Mouse (Mus musculus) hindbrain, embryonic 11.5 days (tissue): Measurements from ENCODE around the gene Tle4. TPM values are rescaled to one million over a fixed set of nuclear protein-coding genes. Genes with fewer than 3 reads are reported as not detected.

Source experiments
- ATAC-seq: fragments of 200-750 bp; cut with Nextera tagmentation; 2 replicates; pipeline ENCODE4 v1.8.0; 2017; ENCODE audit warnings: mild to moderate bottlenecking, moderate TSS enrichment, moderate library complexity; ENCODE audit not compliant: low FRiP score
- DNase-seq: peaks from one replicate; pipeline ENCODE4 v3.0.0-alpha.2; 2015; ENCODE audit warnings: low spot score
- H3K27ac ChIP-seq: fragments of 300-500 bp; sonication (generic); 2 replicates; pipeline ENCODE4 v1.5.1; 2014; ENCODE audit warnings: mild to moderate bottlenecking, low read depth, low read length
- H3K27me3 ChIP-seq: fragments of 300-500 bp; sonication (generic); 2 replicates; pipeline ENCODE4 v1.6.1; 2014; ENCODE audit warnings: mild to moderate bottlenecking, low read length, moderate library complexity, mixed read lengths; ENCODE audit not compliant: control insufficient read depth, insufficient read depth
- H3K36me3 ChIP-seq: fragments of 300-500 bp; sonication (generic); 2 replicates; pipeline ENCODE4 v1.6.1; 2014; ENCODE audit warnings: mild to moderate bottlenecking, low read length, moderate library complexity, mixed read lengths; ENCODE audit not compliant: control insufficient read depth, insufficient read depth
- H3K4me1 ChIP-seq: fragments of 300-500 bp; sonication (generic); replicated peaks from 2 replicates; pipeline ENCODE4 v1.6.1; 2014; ENCODE audit warnings: low read length, mixed read lengths; ENCODE audit not compliant: control insufficient read depth, insufficient read depth
- H3K4me2 ChIP-seq: fragments of 300-500 bp; sonication (generic); replicated peaks from 2 replicates; pipeline ENCODE4 v1.6.1; 2014; ENCODE audit warnings: mild to moderate bottlenecking, low read depth, low read length
- H3K4me3 ChIP-seq: fragments of 300-500 bp; sonication (generic); 2 replicates; pipeline ENCODE4 v1.5.1; 2014; ENCODE audit warnings: low read depth, low read length
- H3K9ac ChIP-seq: fragments of 300-500 bp; sonication (generic); 2 replicates; pipeline ENCODE4 v1.6.1; 2014; ENCODE audit warnings: low read depth, low read length
- H3K9me3 ChIP-seq: fragments of 300-500 bp; sonication (generic); 2 replicates; pipeline ENCODE4 v1.6.1; 2016; ENCODE audit warnings: low read length; ENCODE audit not compliant: control insufficient read depth
- WGBS: fragments of 180-500 bp; shearing (Covaris S2); extraction: QIAGEN DNeasy Blood & Tissue Kit; methylation state at CpG from one replicate; pipeline ENCODE4 v1.1.7; 2014; 5-methylcytosine and 5-hydroxymethylcytosine counted together
- polyA plus RNA-seq: library from polyadenylated mRNA; unstranded; fragments of >200 nt; fragmentation: Nextera tagmentation; extraction: Ambion mirVana; gene quantifications from 2 replicates; pipeline ENCODE4 v1.2.1, GENCODE M21; 2014

Tle4 gene
- polyA plus RNA-seq, 1 experiment from 2014 or later: 23.2 TPM

DNA sequence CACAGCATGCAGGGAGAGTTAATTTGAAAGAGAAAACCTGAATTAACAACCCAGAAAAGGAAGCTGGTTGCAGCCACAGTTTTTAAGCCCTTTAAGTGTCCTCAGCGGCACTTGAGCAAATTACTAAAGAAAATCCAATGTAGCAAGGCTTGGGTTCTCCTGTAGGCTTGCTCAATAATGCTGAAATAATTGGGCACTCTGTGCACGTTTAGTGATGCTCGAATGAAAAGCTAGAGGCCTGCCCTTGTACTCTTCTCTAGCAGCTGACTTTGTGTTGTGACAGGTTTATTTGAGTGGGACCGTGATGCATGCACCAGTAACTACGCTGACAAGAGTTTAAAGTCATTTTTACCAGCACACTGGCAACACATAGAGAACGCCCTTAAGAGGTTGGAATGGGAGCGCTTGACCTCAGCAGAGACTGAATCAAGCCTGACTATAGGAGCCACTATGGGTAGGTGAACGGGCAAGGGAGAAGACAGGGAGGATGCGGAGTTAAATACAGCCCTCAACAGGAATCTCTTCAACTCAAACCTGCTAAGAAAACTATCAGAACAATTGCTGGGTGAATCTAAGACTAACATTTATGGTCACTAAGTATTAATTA lies 79.3 kb downstream of the Tle4 start:
- Histone ChIP-seq H3K27ac (no peak overlapping the region), H3K9ac (no peak overlapping the region), H3K4me2 (no peak overlapping the region), H3K4me3 (no peak overlapping the region), H3K9me3 (no peaks in the 10 kb centered on the region), H3K27me3 (no peaks in the 10 kb centered on the region), H3K4me1 (no peaks in the 10 kb centered on the region), H3K36me3 (no peaks in the 10 kb centered on the region)
- DNase-seq: no peak
- 51% methylated on average over 9 of the region's 9 CpGs for WGBS
- no peak for ATAC-seq

DNA sequence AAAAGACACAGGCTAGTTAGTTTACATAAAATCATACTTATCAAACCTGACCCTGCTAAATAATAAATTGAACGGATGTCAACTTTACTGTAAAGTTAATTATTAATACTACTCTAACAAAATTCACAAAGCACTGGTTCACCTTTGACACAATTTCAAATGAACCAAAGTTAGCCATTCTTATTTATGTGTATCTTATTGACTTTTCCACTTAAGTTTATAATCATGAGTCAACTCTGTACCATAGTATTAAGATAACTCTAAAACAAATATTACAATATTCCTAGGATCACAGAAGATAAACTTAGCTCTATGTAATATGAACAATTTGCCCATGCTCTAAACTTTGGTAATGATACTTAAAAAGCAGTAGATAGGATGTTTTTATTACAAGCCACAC lies 81.4 kb downstream of the Tle4 start:
- Histone ChIP-seq H3K9me3 (no peaks in the 10 kb centered on the region), H3K36me3 (no peaks in the 10 kb centered on the region), H3K27ac (no peak overlapping the region), H3K27me3 (no peaks in the 10 kb centered on the region), H3K4me2 (no peak overlapping the region), H3K9ac (no peak overlapping the region), H3K4me1 (no peaks in the 10 kb centered on the region), H3K4me3 (no peak overlapping the region)
- WGBS: 98% methylated on average over 1 of the region's 1 CpGs
- ATAC-seq (no peak), DNase-seq (no peak)

DNA sequence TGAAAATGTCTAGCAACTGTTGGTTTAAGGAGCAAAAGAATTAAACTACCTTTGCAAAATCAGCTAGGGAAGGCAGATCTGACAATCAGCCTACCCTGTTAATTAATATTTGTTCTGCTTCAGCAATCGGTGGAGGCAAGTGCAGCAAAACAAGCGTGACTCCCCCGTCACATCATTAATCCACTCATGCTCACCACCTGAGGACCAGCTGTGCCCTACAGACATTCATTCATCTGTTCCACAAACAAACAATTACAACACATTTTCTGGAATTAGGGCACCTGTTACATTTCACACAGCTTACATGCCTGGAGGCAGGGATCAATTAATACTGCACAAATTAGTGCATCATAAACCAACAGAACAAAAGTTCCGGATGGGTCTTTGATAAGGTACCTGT lies 89.0 kb downstream of the Tle4 start:
- ATAC-seq: no peak
- no peak overlapping the region for H3K4me2 ChIP-seq

DNA sequence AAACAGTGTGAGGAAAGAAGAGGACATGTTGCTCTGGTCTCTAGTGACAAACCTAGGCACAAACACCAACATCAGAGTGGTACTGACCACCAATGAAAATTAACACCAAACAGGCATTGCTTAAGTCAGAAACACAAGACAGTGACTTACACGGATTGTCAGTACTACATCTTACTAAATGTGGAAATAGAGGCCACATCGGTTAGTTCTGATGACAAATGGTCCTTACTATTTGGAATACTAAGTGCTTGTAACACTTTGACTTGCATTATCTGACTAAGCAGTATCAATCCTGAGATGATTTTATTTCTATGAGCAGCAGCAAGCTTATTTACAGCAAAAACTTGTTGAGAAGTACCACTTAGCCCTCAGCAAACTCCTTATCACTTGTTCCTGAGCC lies 89.9 kb downstream of the Tle4 start:
- H3K27ac ChIP-seq: no peak overlapping the region
- peaks cover 5% of the 10 kb centered on the region for H3K4me1 ChIP-seq
- no peaks in the 10 kb centered on the region for H3K27me3 ChIP-seq
- 68% methylated on average over 2 of the region's 2 CpGs for WGBS
- H3K4me2 ChIP-seq: no peak overlapping the region
- DNase-seq: no peak
- no peaks in the 10 kb centered on the region for H3K9me3 ChIP-seq
- no peak overlapping the region for H3K4me3 ChIP-seq
- ATAC-seq: no peak
- no peak overlapping the region for H3K9ac ChIP-seq
- H3K36me3 ChIP-seq: no peaks in the 10 kb centered on the region

More for the DNA sequence above, 89.0 kb downstream of the Tle4 start:
- Histone ChIP-seq H3K27me3 (no peaks in the 10 kb centered on the region), H3K4me3 (no peak overlapping the region), H3K27ac (no peak overlapping the region), H3K9ac (no peak overlapping the region), H3K36me3 (no peaks in the 10 kb centered on the region), H3K9me3 (no peaks in the 10 kb centered on the region), H3K4me1 (peaks cover 5% of the 10 kb centered on the region)
- 44% methylated on average over 4 of the region's 4 CpGs for WGBS
- peak; percentile 38 for DNase-seq

DNA sequence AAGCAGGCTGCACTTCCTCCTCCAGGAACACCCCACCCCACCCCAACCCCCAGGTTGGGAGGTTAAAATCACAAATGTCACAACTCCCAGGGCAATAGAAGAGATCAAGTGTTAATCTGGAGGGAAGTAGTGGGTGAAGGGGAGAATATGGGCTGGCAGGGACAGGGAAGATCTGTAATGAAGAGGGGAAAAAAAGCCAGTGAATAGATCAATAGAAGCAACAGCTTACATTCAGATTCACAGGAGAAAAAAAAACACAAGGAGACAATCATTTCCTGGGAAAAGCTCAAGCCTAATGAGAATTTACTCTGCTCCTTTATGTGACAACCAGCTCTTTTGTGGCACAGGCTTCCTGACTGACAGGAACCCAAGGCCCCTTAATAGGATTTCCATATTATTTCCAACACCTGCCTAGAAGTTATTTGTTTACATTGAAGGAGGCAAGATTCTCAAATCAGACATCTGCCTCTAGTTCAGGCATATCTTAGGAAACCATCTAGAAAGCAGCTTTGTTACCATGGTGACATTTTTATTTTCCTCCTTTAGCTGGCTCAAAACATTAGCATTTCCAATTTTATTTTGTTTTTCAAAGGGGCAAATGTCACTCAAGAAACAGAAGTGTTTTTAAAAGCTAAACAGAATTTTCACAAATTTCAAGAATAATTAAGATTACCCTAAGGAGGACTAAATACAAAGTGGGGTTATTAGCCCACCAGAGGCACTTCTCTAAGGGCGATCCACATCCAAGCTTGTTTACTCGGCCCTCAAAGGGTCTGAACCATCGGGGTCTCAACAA lies 90.8 kb downstream of the Tle4 start:
- DNase-seq (peak; percentile 36), ATAC-seq (peak; percentile 62)
- Histone ChIP-seq H3K27ac (no peak overlapping the region), H3K36me3 (no peaks in the 10 kb centered on the region), H3K9me3 (no peaks in the 10 kb centered on the region), H3K4me3 (no peak overlapping the region), H3K9ac (no peak overlapping the region), H3K4me2 (no peak overlapping the region), H3K27me3 (no peaks in the 10 kb centered on the region), H3K4me1 (peaks cover 5% of the 10 kb centered on the region)
- 46% methylated on average over 3 of the region's 3 CpGs for WGBS

- H3K4me2 ChIP-seq: no peak overlapping the region
- no peaks in the 10 kb centered on the region for H3K27me3 ChIP-seq
- H3K9ac ChIP-seq: no peak overlapping the region
- DNase-seq: no peak
- 67% methylated on average over 2 of the region's 2 CpGs for WGBS
- H3K9me3 ChIP-seq: no peaks in the 10 kb centered on the region
- H3K27ac ChIP-seq: peak overlapping the region; percentile 24; the same call in 1 of the 2 replicates
- no peak overlapping the region for H3K4me3 ChIP-seq
- peak; percentile 31; the same call in 1 of the 2 replicates for ATAC-seq
- H3K36me3 ChIP-seq: no peaks in the 10 kb centered on the region
- H3K4me1 ChIP-seq: peaks cover 5% of the 10 kb centered on the region
Observed at GRCm38 (mm10) chr19:14505885-14506548, 91.8 kb downstream of the Tle4 start.

GRCm38 (mm10) chr19:14505401-14505800 lies 92.5 kb downstream of the Tle4 start:
- Histone ChIP-seq H3K9ac (no peak overlapping the region), H3K36me3 (no peaks in the 10 kb centered on the region), H3K4me2 (no peak overlapping the region), H3K9me3 (no peaks in the 10 kb centered on the region), H3K4me1 (peaks cover 5% of the 10 kb centered on the region), H3K4me3 (no peak overlapping the region), H3K27ac (peak overlapping the region; percentile 24; the same call in 1 of the 2 replicates), H3K27me3 (no peaks in the 10 kb centered on the region)
- DNase-seq (peak; percentile 47), ATAC-seq (peak; percentile 73)
- WGBS: 46% methylated on average over 3 of the region's 3 CpGs

- no peak overlapping the region for H3K27ac ChIP-seq
- H3K4me1 ChIP-seq: peaks cover 5% of the 10 kb centered on the region
- DNase-seq: no peak
- no peaks in the 10 kb centered on the region for H3K9me3 ChIP-seq
- H3K4me3 ChIP-seq: no peak overlapping the region
- no peak overlapping the region for H3K9ac ChIP-seq
- no peaks in the 10 kb centered on the region for H3K27me3 ChIP-seq
- no peak overlapping the region for H3K4me2 ChIP-seq
- no peak for ATAC-seq
- H3K36me3 ChIP-seq: no peaks in the 10 kb centered on the region
- WGBS: 85% methylated on average over 6 of the region's 6 CpGs
Observed at GRCm38 (mm10) chr19:14503862-14504261, 94.0 kb downstream of the Tle4 start.
